Mouse (Mus musculus) thymus, postnatal 4 days (tissue): ENCODE data around the gene Phf5a.
A peak's percentile ranks its signal among the peaks of the same experiment; 100 is the strongest.

ENCODE experiments used
- DNase-seq: peaks from one replicate; pipeline ENCODE4 v3.0.0; 2021

The Phf5a gene

GRCm38 (mm10) chr15:81847161-81847560, 24.6 kb downstream of the Phf5a start:
- no peak for DNase-seq

GRCm38 (mm10) chr15:81846755-81847154, 25.0 kb downstream of the Phf5a start:
- DNase-seq: no peak

- DNase-seq: no peak
Observed at GRCm38 (mm10) chr15:81845724-81846123, 26.0 kb downstream of the Phf5a start.

GRCm38 (mm10) chr15:81845033-81845625, 26.6 kb downstream of the Phf5a start:
- DNase-seq: no peak

- no peak for DNase-seq
Observed at GRCm38 (mm10) chr15:81842275-81842674, 29.4 kb downstream of the Phf5a start.

- DNase-seq: no peak
Observed at GRCm38 (mm10) chr15:81840306-81840705, 31.4 kb downstream of the Phf5a start.

GRCm38 (mm10) chr15:81839634-81840033, 32.1 kb downstream of the Phf5a start:
- no peak for DNase-seq

GRCm38 (mm10) chr15:81838554-81839235, 33.0 kb downstream of the Phf5a start:
- DNase-seq: no peak

GRCm38 (mm10) chr15:81836966-81837920, 34.5 kb downstream of the Phf5a start:
- no peak for DNase-seq

GRCm38 (mm10) chr15:81836124-81836821, 35.4 kb downstream of the Phf5a start:
- DNase-seq: no peak

GRCm38 (mm10) chr15:81835007-81835880, 36.5 kb downstream of the Phf5a start:
- no peak for DNase-seq

- DNase-seq: no peak
Observed at GRCm38 (mm10) chr15:81834171-81834841, 37.4 kb downstream of the Phf5a start.

GRCm38 (mm10) chr15:81833481-81833880, 38.2 kb downstream of the Phf5a start:
- DNase-seq: no peak

GRCm38 (mm10) chr15:81832219-81832618, 39.5 kb downstream of the Phf5a start:
- no peak for DNase-seq

- peak; percentile 96 for DNase-seq
Observed at GRCm38 (mm10) chr15:81831136-81831825, 40.4 kb downstream of the Phf5a start.

GRCm38 (mm10) chr15:81830530-81830929, 41.2 kb downstream of the Phf5a start:
- DNase-seq: no peak

GRCm38 (mm10) chr15:81829208-81829580, 42.5 kb downstream of the Phf5a start:
- DNase-seq: no peak

GRCm38 (mm10) chr15:81828426-81829207, 43.1 kb downstream of the Phf5a start:
- no peak for DNase-seq

- no peak for DNase-seq
Observed at GRCm38 (mm10) chr15:81824832-81825231, 46.9 kb downstream of the Phf5a start.

- DNase-seq: no peak
Observed at GRCm38 (mm10) chr15:81822631-81823030, 49.1 kb downstream of the Phf5a start.
